Mouse (Mus musculus) embryonic fibroblast, embryonic 13.5 days (primary cell): ENCODE data around the gene Calcoco1.

Source experiments
- CTCF ChIP-seq: IDR thresholded peaks from 2 replicates; pipeline ENCODE4 v1.5.1; 2011; ENCODE audit warnings: mild to moderate bottlenecking, control low read depth, low read length, moderate library complexity, borderline replicate concordance; ENCODE audit not compliant: insufficient read depth
- POLR2A ChIP-seq: IDR thresholded peaks from 2 replicates; pipeline ENCODE4 v1.6.1; 2011; ENCODE audit warnings: low read depth, mild to moderate bottlenecking, control low read depth, low read length, moderate library complexity

DNA sequence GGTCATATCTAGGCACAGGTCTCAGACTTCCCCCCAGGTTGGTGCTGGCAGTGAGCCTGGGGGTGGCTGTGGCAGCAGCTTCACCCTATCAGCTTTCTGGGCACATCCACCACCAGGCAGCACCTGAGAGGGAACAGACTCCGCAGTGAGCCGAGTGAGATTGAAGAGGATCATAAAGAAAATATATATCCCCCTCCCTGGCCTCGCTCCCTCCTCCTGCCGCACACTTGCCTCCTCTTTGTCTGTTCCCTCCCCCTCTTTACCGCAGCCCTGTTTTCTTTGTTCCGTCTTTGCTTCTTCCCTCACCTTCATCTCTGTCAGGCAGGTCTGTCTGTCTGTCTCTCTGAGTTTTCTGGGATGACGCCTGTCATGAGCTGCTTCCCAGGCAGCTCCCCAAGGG is 32.4 kb upstream of the Calcoco1 start:
- TF ChIP-seq CTCF: no peak
- no peak for TF ChIP-seq POLR2A
